Mouse (Mus musculus): ENCODE results near the gene Gm5414. TPM values are rescaled to one million over a fixed set of nuclear protein-coding genes. Genes with fewer than 3 reads are reported as not detected.

The Gm5414 gene
- total RNA-seq (2017) = not detected in 3 replicates

DNA sequence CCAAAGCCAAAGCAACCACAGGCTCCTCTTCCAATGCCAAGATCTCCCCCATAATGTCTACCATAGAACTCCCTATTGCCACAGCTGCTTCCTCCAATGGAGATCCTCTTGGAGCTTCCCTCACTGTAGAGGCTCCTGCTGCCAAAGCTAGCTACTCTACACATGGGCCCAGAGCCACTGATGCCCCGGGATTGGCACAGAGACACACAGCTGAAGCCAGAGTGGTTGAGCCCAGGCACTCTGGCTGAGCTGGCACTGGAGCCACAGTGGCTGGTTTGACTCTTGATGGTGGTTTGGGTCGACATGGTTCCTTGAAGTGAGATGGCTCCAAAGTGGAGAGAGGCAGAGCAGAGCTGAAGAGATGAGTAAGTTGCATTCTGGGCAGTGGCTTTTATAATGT, at the start of gene Gm5414:
TSS of gene Gm5414 (minus strand) at position 305 of the 400 bp plus-strand sequence.
- no peak for ATAC-seq (replicated peaks; ENCODE audit: insufficient number of reproducible peaks, low FRiP score, low TSS enrichment, poor library complexity, severe bottlenecking)

- no peak for ATAC-seq (replicated peaks; ENCODE audit: insufficient number of reproducible peaks, low FRiP score, low TSS enrichment, poor library complexity, severe bottlenecking)
Observed at GRCm38 (mm10) chr15:101675978-101676377, 48.0 kb upstream of the Gm5414 start.

- ATAC-seq (replicated peaks; ENCODE audit: insufficient number of reproducible peaks, low FRiP score, low TSS enrichment, poor library complexity, severe bottlenecking) = no peak
Observed at GRCm38 (mm10) chr15:101652736-101653265, 24.8 kb upstream of the Gm5414 start.

DNA sequence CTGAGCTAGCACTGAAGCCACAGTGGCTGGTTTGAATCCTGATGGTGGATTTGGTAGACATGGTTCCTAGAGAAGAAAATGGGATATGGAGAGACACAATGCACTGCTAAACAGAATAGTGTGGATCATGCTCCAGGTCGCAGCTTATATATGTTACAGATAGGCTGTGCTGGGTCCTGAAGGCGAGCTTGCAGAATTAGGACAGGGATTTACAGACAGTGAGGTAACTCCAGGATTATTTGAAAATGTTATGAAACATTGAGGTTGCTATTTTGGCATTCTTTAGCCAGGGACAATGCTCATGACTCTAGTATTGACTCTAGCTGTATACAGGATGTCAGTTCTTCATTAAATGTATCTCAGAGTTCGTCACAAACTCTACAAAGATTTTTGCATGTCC, 19.3 kb upstream of the Gm5414 start, which contains the start of gene Gm5478:
TSS of gene Gm5478 (minus strand) at position 101 of the 400 bp plus-strand sequence.
- no peak for ATAC-seq (replicated peaks; ENCODE audit: insufficient number of reproducible peaks, low FRiP score, low TSS enrichment, poor library complexity, severe bottlenecking)

DNA sequence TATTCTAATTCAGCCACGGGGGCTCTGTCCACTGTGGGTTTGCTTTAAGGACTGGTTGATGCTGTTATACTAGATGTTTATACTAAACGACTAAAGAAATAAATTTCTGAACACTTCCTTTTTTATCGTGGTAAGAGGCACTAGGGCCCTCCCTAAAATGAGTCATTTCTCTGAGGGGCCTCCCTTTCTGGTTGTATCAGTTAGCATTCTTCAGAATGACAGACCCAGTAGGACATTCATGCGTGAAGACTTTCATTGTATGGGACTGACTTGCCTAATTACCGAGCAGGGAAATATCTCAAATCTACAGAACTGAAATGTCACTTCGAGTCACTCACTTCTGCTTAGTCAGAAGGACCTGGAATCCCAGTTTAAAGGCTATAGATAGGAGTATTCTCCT, 28.9 kb downstream of the Gm5414 start:
- no peak for ATAC-seq (replicated peaks; ENCODE audit: insufficient number of reproducible peaks, low FRiP score, low TSS enrichment, poor library complexity, severe bottlenecking)

DNA sequence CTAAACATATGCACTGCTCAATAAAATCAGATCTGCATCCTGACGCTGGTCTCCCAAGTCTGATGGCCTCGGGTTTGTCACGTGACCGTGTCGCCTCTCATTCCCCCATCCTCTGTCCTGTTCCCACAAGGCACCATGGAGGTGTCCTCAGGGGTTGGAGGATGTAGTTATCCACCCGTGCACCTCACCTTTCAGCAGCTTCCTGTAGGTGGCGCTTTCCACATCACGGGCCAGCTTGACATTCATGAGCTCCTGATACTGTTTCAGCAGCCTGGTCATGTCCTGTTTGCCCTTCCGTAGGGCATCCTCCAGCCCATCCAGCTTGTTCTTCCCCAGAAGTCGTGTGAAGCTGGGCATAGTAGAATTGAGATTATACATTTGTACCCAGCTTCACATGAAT, 39.8 kb downstream of the Gm5414 start:
- ATAC-seq (replicated peaks; ENCODE audit: insufficient number of reproducible peaks, low FRiP score, low TSS enrichment, poor library complexity, severe bottlenecking) = 0 out of 2 replicates have a peak, but pooled peaks have one; percentile 17

- ATAC-seq (replicated peaks; ENCODE audit: insufficient number of reproducible peaks, low FRiP score, low TSS enrichment, poor library complexity, severe bottlenecking) = no peak
Observed at GRCm38 (mm10) chr15:101584456-101584855, 43.5 kb downstream of the Gm5414 start.

- no peak for ATAC-seq (replicated peaks; ENCODE audit: insufficient number of reproducible peaks, low FRiP score, low TSS enrichment, poor library complexity, severe bottlenecking)
Observed at GRCm38 (mm10) chr15:101583211-101583965, 44.6 kb downstream of the Gm5414 start.

DNA sequence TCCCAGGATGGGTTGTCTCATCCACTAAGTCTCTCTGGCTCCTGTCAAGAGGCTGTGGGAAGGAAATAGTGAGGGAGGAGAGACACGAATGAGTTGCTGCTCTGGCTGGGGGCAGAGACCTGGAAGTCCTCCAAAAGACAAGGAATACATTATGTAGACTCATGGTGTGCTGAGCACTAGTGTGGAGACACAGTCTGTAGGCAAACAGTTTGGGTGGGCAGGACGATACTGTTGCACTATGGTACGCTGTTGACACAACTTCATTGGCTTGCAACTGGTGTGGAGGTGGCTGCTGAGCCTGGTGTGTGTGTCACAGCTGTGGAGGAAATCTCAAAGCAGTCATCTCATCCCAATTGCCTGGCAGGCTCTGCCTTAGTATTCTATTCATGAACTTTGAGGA, 46.3 kb downstream of the Gm5414 start:
- ATAC-seq (replicated peaks; ENCODE audit: insufficient number of reproducible peaks, low FRiP score, low TSS enrichment, poor library complexity, severe bottlenecking) = no peak

DNA sequence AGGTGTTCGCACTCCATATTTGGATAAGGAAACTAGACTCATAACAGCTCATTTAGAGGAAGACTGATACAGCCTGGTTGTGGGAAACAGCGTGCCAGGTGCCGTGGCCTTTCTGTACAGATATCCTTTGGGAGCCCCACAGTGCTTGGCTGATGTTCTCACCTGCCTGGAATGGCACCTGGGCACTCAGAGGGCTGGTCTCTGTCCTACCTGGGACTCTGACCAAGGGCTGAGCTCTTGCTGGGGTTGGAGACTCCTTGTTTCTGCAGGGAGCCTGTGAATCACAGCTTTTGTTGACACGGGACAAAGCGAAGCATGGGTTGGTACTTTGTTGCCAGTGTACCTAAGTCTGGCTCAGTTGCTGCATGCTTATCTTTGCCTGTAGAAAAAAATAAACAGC, 52.5 kb downstream of the Gm5414 start:
- ATAC-seq (replicated peaks; ENCODE audit: insufficient number of reproducible peaks, low FRiP score, low TSS enrichment, poor library complexity, severe bottlenecking) = no peak

Other genes starting within 250 kb of the Gm5414 start
- 3.0 to 8.2 TPM (median 4.9 TPM) in 3 replicates for gene Krt7, start 217.1 kb downstream of the Gm5414 start, total RNA-seq (2017)
- not detected in 3 replicates for gene Krt87, start 189.4 kb downstream of the Gm5414 start, total RNA-seq (2017)
- not detected in 3 replicates for gene Krt88, start 180.4 kb downstream of the Gm5414 start, total RNA-seq (2017)
- not detected in 3 replicates for gene Krt81, start 164.4 kb downstream of the Gm5414 start, total RNA-seq (2017)
- gene Krt86, start 154.7 kb downstream of the Gm5414 start, total RNA-seq (2017) = 0.11 to 2.1 TPM in 2 of 3 replicates, not detected in the other
- gene Krt83, start 136.7 kb downstream of the Gm5414 start, total RNA-seq (2017) = not detected in 3 replicates
- gene Gm49425, start 110.9 kb downstream of the Gm5414 start, total RNA-seq (2017) = not detected in 3 replicates
- gene Krt84, start 95.4 kb downstream of the Gm5414 start, total RNA-seq (2017) = not detected in 3 replicates
- not detected in 3 replicates for gene Krt82, start 77.5 kb downstream of the Gm5414 start, total RNA-seq (2017)
- not detected in 3 replicates for gene Krt90, start 65.2 kb downstream of the Gm5414 start, total RNA-seq (2017)
- not detected in 3 replicates for gene Krt75, start 54.3 kb downstream of the Gm5414 start, total RNA-seq (2017)
- not detected in 3 replicates for gene Gm5478, start 19.2 kb upstream of the Gm5414 start, total RNA-seq (2017)
- gene Krt6b, start 52.1 kb upstream of the Gm5414 start, total RNA-seq (2017) = not detected in 3 replicates
- gene Krt6a, start 66.1 kb upstream of the Gm5414 start, total RNA-seq (2017) = not detected in 3 replicates
- gene Krt5, start 84.7 kb upstream of the Gm5414 start, total RNA-seq (2017) = not detected in 3 replicates
- not detected in 3 replicates for gene Krt71, start 114.9 kb upstream of the Gm5414 start, total RNA-seq (2017)
- gene Krt72, start 158.3 kb upstream of the Gm5414 start, total RNA-seq (2017) = not detected in 3 replicates
- not detected in 3 replicates for gene Krt73, start 174.2 kb upstream of the Gm5414 start, total RNA-seq (2017)
- not detected in 3 replicates for gene Krt2, start 190.0 kb upstream of the Gm5414 start, total RNA-seq (2017)
- not detected in 3 replicates for gene Krt1, start 222.6 kb upstream of the Gm5414 start, total RNA-seq (2017)
- not detected in 3 replicates for gene Krt77, start 241.5 kb upstream of the Gm5414 start, total RNA-seq (2017)